Mouse (Mus musculus) hindbrain, embryonic 15.5 days (tissue): ENCODE results near the gene Noa1. TPM values are rescaled to one million over a fixed set of nuclear protein-coding genes. Genes with fewer than 3 reads are reported as not detected.
A peak's percentile ranks its signal among the peaks of the same experiment; 100 is the strongest.

Source experiments
- ATAC-seq: fragments of 200-750 bp; cut with Nextera tagmentation; 2 replicates; pipeline ENCODE4 v1.8.0; 2017; ENCODE audit warnings: low read depth, moderate number of reproducible peaks, moderate TSS enrichment; ENCODE audit not compliant: low FRiP score
- H3K27ac ChIP-seq: fragments of 300-500 bp; sonication (generic); replicated peaks from 2 replicates; pipeline ENCODE4 v1.5.1; 2015; ENCODE audit warnings: mild to moderate bottlenecking, inconsistent platforms
- H3K27me3 ChIP-seq: fragments of 300-500 bp; sonication (generic); 2 replicates; pipeline ENCODE4 v1.6.1; 2015; ENCODE audit warnings: control low read depth, inconsistent platforms
- H3K36me3 ChIP-seq: fragments of 300-500 bp; sonication (generic); 2 replicates; pipeline ENCODE4 v1.6.1; 2015; ENCODE audit warnings: control low read depth, inconsistent platforms
- H3K4me1 ChIP-seq: fragments of 300-500 bp; sonication (generic); replicated peaks from 2 replicates; pipeline ENCODE4 v1.6.1; 2015; ENCODE audit warnings: control low read depth, inconsistent platforms
- H3K4me2 ChIP-seq: fragments of 300-500 bp; sonication (generic); 2 replicates; pipeline ENCODE4 v1.6.1; 2015; ENCODE audit warnings: moderate library complexity, mild to moderate bottlenecking, inconsistent platforms
- H3K4me3 ChIP-seq: fragments of 300-500 bp; sonication (generic); 2 replicates; pipeline ENCODE4 v1.5.1; 2015; ENCODE audit warnings: mild to moderate bottlenecking, inconsistent platforms
- H3K9ac ChIP-seq: fragments of 300-500 bp; sonication (generic); 2 replicates; pipeline ENCODE4 v1.6.1; 2015; ENCODE audit warnings: inconsistent platforms
- H3K9me3 ChIP-seq: fragments of 300-500 bp; sonication (generic); 2 replicates; pipeline ENCODE4 v1.6.1; 2016; ENCODE audit warnings: control low read depth, inconsistent platforms
- WGBS: fragments of 180-500 bp; shearing (Covaris S2); methylation state at CpG from one replicate; pipeline ENCODE4 v1.1.7; 2015; 5-methylcytosine and 5-hydroxymethylcytosine counted together
- microRNA-seq: library from miRNA; unstranded; fragments of <30 nt; microRNA quantifications from one replicate; pipeline ENCODE4, GENCODE M21; 2016
- polyA plus RNA-seq: library from polyadenylated mRNA; unstranded; fragments of >200 nt; fragmentation: Nextera tagmentation; extraction: Ambion mirVana; gene quantifications from 2 replicates; pipeline ENCODE4 v1.2.1, GENCODE M21; 2015

Noa1 gene
- polyA plus RNA-seq, 1 experiment from 2014 or later = 35.6 TPM

- H3K36me3 ChIP-seq = no peaks in the 10 kb centered on the region
- no peaks in the 10 kb centered on the region for H3K27me3 ChIP-seq
- peak; percentile 28; the same call in 1 of the 2 replicates for ATAC-seq
- H3K4me3 ChIP-seq = peak overlapping the region; percentile 21
- H3K27ac ChIP-seq = no peak overlapping the region
- no peaks in the 10 kb centered on the region for H3K9me3 ChIP-seq
- no peak overlapping the region for H3K9ac ChIP-seq
- WGBS = 40% methylated on average over 7 of the region's 7 CpGs
- peak overlapping the region; percentile 52 for H3K4me2 ChIP-seq
- peaks cover 19% of the 10 kb centered on the region for H3K4me1 ChIP-seq
Observed at GRCm38 (mm10) chr5:77245463-77245786, 64.5 kb downstream of the Noa1 start.

GRCm38 (mm10) chr5:77244331-77244987 lies 65.4 kb downstream of the Noa1 start:
- Histone ChIP-seq H3K4me2 (no peak overlapping the region), H3K27me3 (no peaks in the 10 kb centered on the region), H3K9ac (no peak overlapping the region), H3K36me3 (no peaks in the 10 kb centered on the region), H3K27ac (no peak overlapping the region), H3K9me3 (no peaks in the 10 kb centered on the region), H3K4me1 (peaks cover 19% of the 10 kb centered on the region), H3K4me3 (no peak overlapping the region)
- 24% methylated on average over 8 of the region's 8 CpGs for WGBS
- peak; percentile 47; the same call in 1 of the 2 replicates for ATAC-seq

Small RNA genes within 50 kb of the gene (microRNA-seq; reads per million reads assigned to microRNA genes)
- gene Mir5098 = not detected

Other genes with a start within 250 kb of the Noa1 start
- gene Hopx, start 195.0 kb downstream of the Noa1 start, polyA plus RNA-seq = 4.7 and 5.6 TPM in 2 replicates
- 0.90 and 1.3 TPM in 2 replicates for gene Spink2, start 98.6 kb downstream of the Noa1 start, polyA plus RNA-seq
- 6.8 and 7.1 TPM in 2 replicates for gene Rest, start 44.6 kb downstream of the Noa1 start, polyA plus RNA-seq
- gene Polr2b, start 63 bp upstream of the Noa1 start, polyA plus RNA-seq = 56.8 and 57.9 TPM in 2 replicates
- gene Igfbp7, start 98.0 kb upstream of the Noa1 start, polyA plus RNA-seq = 66.0 and 72.6 TPM in 2 replicates